Mouse (Mus musculus) forebrain, embryonic 16.5 days (tissue): Measurements from ENCODE around the gene 1110008P14Rik. TPM values are rescaled to one million over a fixed set of nuclear protein-coding genes. Genes with fewer than 3 reads are reported as not detected.

Experiments
- ATAC-seq: fragments of 200-750 bp; cut with Nextera tagmentation; 2 replicates; pipeline ENCODE4 v1.8.0; 2017; ENCODE audit warnings: mild to moderate bottlenecking, moderate library complexity
- H3K27ac ChIP-seq: fragments of 300-500 bp; sonication (generic); 2 replicates; pipeline ENCODE4 v1.5.1; 2014; ENCODE audit warnings: low read length, control low read depth
- H3K27me3 ChIP-seq: fragments of 300-500 bp; sonication (generic); replicated peaks from 2 replicates; pipeline ENCODE4 v1.6.1; 2014; ENCODE audit warnings: low read length; ENCODE audit not compliant: control insufficient read depth, insufficient read depth
- H3K36me3 ChIP-seq: fragments of 300-500 bp; sonication (generic); 2 replicates; pipeline ENCODE4 v1.6.1; 2014; ENCODE audit not compliant: control insufficient read depth, insufficient read depth
- H3K4me1 ChIP-seq: fragments of 300-500 bp; sonication (generic); replicated peaks from 2 replicates; pipeline ENCODE4 v1.6.1; 2014; ENCODE audit warnings: low read length; ENCODE audit not compliant: control insufficient read depth, insufficient read depth
- H3K4me2 ChIP-seq: fragments of 300-500 bp; sonication (generic); 2 replicates; pipeline ENCODE4 v1.6.1; 2014; ENCODE audit warnings: mild to moderate bottlenecking, low read length, control low read depth
- H3K4me3 ChIP-seq: fragments of 300-500 bp; sonication (generic); replicated peaks from 2 replicates; pipeline ENCODE4 v1.5.1; 2014; ENCODE audit warnings: mild to moderate bottlenecking, low read length, control low read depth
- H3K9ac ChIP-seq: fragments of 300-500 bp; sonication (generic); replicated peaks from 2 replicates; pipeline ENCODE4 v1.6.1; 2014; ENCODE audit warnings: low read depth, low read length, control low read depth
- H3K9me3 ChIP-seq: fragments of 300-500 bp; sonication (generic); 2 replicates; pipeline ENCODE4 v1.6.1; 2016; ENCODE audit warnings: low read length; ENCODE audit not compliant: control insufficient read depth
- WGBS: fragments of 180-500 bp; shearing (Covaris S2); extraction: QIAGEN DNeasy Blood & Tissue Kit; methylation state at CpG from one replicate; pipeline ENCODE4 v1.1.7; 2014; 5-methylcytosine and 5-hydroxymethylcytosine counted together
- polyA plus RNA-seq: library from polyadenylated mRNA; unstranded; fragments of >200 nt; fragmentation: Nextera tagmentation; extraction: Ambion mirVana; gene quantifications from 2 replicates; pipeline ENCODE4 v1.2.1, GENCODE M21; 2015

Gene 1110008P14Rik
- polyA plus RNA-seq, 1 experiment from 2014 or later = 77.7 TPM

GRCm38 (mm10) chr2:32341634-32341939 lies 40.2 kb downstream of the 1110008P14Rik start:
- Histone ChIP-seq H3K9ac (no peak overlapping the region), H3K4me2 (no peak overlapping the region), H3K9me3 (no peaks in the 10 kb centered on the region), H3K36me3 (no peaks in the 10 kb centered on the region), H3K27me3 (no peaks in the 10 kb centered on the region), H3K27ac (no peak overlapping the region), H3K4me3 (no peak overlapping the region), H3K4me1 (peaks cover 8% of the 10 kb centered on the region)
- ATAC-seq = no peak
- 85% methylated on average over 4 of the region's 4 CpGs for WGBS

- Histone ChIP-seq H3K27ac (no peak overlapping the region), H3K27me3 (no peaks in the 10 kb centered on the region), H3K4me3 (no peak overlapping the region), H3K36me3 (no peaks in the 10 kb centered on the region), H3K4me1 (peaks cover 8% of the 10 kb centered on the region), H3K4me2 (no peak overlapping the region), H3K9me3 (no peaks in the 10 kb centered on the region), H3K9ac (no peak overlapping the region)
- no peak for ATAC-seq
- WGBS = 79% methylated on average over 13 of the region's 13 CpGs
Observed at GRCm38 (mm10) chr2:32340836-32341633, 40.7 kb downstream of the 1110008P14Rik start.

GRCm38 (mm10) chr2:32339912-32340642 lies 41.7 kb downstream of the 1110008P14Rik start:
- H3K27me3 ChIP-seq = no peaks in the 10 kb centered on the region
- no peak for ATAC-seq
- no peak overlapping the region for H3K4me3 ChIP-seq
- H3K9me3 ChIP-seq = no peaks in the 10 kb centered on the region
- H3K4me1 ChIP-seq = peaks cover 8% of the 10 kb centered on the region
- no peak overlapping the region for H3K4me2 ChIP-seq
- 37% methylated on average over 26 of the region's 26 CpGs for WGBS
- no peak overlapping the region for H3K9ac ChIP-seq
- H3K36me3 ChIP-seq = no peaks in the 10 kb centered on the region
- no peak overlapping the region for H3K27ac ChIP-seq

- Histone ChIP-seq H3K36me3 (no peaks in the 10 kb centered on the region), H3K27me3 (no peaks in the 10 kb centered on the region), H3K9ac (no peak overlapping the region), H3K27ac (no peak overlapping the region), H3K4me3 (no peak overlapping the region), H3K9me3 (no peaks in the 10 kb centered on the region), H3K4me2 (no peak overlapping the region), H3K4me1 (no peaks in the 10 kb centered on the region)
- 58% methylated on average over 15 of the region's 15 CpGs for WGBS
- no peak for ATAC-seq
Observed at GRCm38 (mm10) chr2:32335888-32336287, 45.9 kb downstream of the 1110008P14Rik start.

GRCm38 (mm10) chr2:32332159-32332558 lies 49.6 kb downstream of the 1110008P14Rik start:
- Histone ChIP-seq H3K9me3 (no peaks in the 10 kb centered on the region), H3K9ac (no peak overlapping the region), H3K4me1 (no peaks in the 10 kb centered on the region), H3K36me3 (no peaks in the 10 kb centered on the region), H3K4me3 (no peak overlapping the region), H3K4me2 (no peak overlapping the region), H3K27ac (no peak overlapping the region), H3K27me3 (no peaks in the 10 kb centered on the region)
- ATAC-seq = no peak
- WGBS = 89% methylated on average over 5 of the region's 5 CpGs

- no peaks in the 10 kb centered on the region for H3K4me1 ChIP-seq
- no peaks in the 10 kb centered on the region for H3K27me3 ChIP-seq
- ATAC-seq = no peak
- H3K9me3 ChIP-seq = no peaks in the 10 kb centered on the region
- no peak overlapping the region for H3K9ac ChIP-seq
- no peak overlapping the region for H3K4me2 ChIP-seq
- no peaks in the 10 kb centered on the region for H3K36me3 ChIP-seq
- no peak overlapping the region for H3K4me3 ChIP-seq
- WGBS = 63% methylated on average over 6 of the region's 6 CpGs
- H3K27ac ChIP-seq = no peak overlapping the region
Observed at GRCm38 (mm10) chr2:32329531-32329930, 52.2 kb downstream of the 1110008P14Rik start.

- no peak overlapping the region for H3K9ac ChIP-seq
- no peaks in the 10 kb centered on the region for H3K4me1 ChIP-seq
- H3K27me3 ChIP-seq = no peaks in the 10 kb centered on the region
- no peak for ATAC-seq
- no peaks in the 10 kb centered on the region for H3K36me3 ChIP-seq
- H3K9me3 ChIP-seq = no peaks in the 10 kb centered on the region
- no peak overlapping the region for H3K4me2 ChIP-seq
- no peak overlapping the region for H3K27ac ChIP-seq
- WGBS = 39% methylated on average over 13 of the region's 13 CpGs
- H3K4me3 ChIP-seq = no peak overlapping the region
Observed at GRCm38 (mm10) chr2:32328911-32329460, 52.8 kb downstream of the 1110008P14Rik start.

GRCm38 (mm10) chr2:32327200-32327599 lies 54.5 kb downstream of the 1110008P14Rik start:
- Histone ChIP-seq H3K27me3 (no peaks in the 10 kb centered on the region), H3K9me3 (no peaks in the 10 kb centered on the region), H3K9ac (no peak overlapping the region), H3K27ac (no peak overlapping the region), H3K4me1 (peaks cover 11% of the 10 kb centered on the region), H3K4me3 (no peak overlapping the region), H3K36me3 (no peaks in the 10 kb centered on the region), H3K4me2 (no peak overlapping the region)
- no peak for ATAC-seq
- 65% methylated on average over 4 of the region's 4 CpGs for WGBS
